Mouse (Mus musculus): ENCODE measurements at regions not wholly inside any gene's neighbourhood (a gene's known extent, or its start where the extent isn't known, plus 50 kb on each side); places are given as distances from the start of the nearest gene placed in this dataset.
A peak's percentile ranks its signal among the peaks of the same experiment; 100 is the strongest.

DNA sequence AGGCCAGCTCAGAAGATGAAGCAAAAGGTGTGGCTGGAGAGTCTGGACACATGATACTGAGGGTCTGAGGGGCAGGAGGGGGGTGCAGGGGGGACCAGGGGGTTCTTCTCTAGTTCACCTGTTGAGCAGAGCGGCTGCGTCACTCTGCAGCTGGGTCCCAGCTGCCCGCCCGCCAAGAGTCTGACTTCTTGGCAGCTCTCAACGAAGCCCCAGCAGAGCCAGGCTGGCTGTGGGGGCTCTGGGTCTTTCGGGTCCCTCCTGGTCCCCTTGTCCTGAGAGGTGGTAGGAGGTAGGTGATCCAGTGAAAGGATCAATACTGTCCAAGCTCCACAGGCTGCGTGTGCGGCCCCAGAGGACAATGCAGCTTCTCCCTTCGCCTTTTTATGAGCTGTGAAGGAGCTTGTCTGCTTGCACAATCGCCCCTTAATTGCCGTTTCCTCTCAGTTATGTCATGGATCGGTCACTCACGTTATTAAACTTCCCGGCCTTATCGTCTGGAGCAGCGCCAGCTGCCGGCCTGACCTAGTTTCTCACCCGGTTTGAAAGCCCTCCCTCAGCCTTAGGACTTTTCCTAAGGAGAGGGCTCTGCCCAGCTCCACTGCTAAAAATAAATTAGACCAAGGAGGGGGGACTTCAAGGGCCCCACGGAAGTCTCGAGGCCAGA, 98.4 kb upstream of the Ptpn1 start:
- Histone ChIP-seq H3K27me3 (ENCODE audit: control insufficient read depth, insufficient read depth, low read depth, low read length) (no peaks in the 10 kb centered on the region), H3K4me3 (ENCODE audit: low read depth, low read length) (no peak overlapping the region), H3K9me3 (replicated peaks; ENCODE audit: control insufficient read depth, low read length, poor library complexity, severe bottlenecking) (no peaks in the 10 kb centered on the region), H3K4me2 (ENCODE audit: low read length) (no peak overlapping the region), H3K27ac (ENCODE audit: low read length) (no peak overlapping the region), H3K36me3 (ENCODE audit: control insufficient read depth, insufficient read depth, low read length) (no peaks in the 10 kb centered on the region), H3K9ac (ENCODE audit: low read depth, low read length) (0 out of 2 replicates have a peak overlapping the region, but pooled peaks have one; percentile 8), H3K4me1 (ENCODE audit: control insufficient read depth, insufficient read depth, low read length) (peaks cover 6% of the 10 kb centered on the region)
- no peak for ATAC-seq
- WGBS: 33% methylated on average over 20 of the region's 20 CpGs

DNA sequence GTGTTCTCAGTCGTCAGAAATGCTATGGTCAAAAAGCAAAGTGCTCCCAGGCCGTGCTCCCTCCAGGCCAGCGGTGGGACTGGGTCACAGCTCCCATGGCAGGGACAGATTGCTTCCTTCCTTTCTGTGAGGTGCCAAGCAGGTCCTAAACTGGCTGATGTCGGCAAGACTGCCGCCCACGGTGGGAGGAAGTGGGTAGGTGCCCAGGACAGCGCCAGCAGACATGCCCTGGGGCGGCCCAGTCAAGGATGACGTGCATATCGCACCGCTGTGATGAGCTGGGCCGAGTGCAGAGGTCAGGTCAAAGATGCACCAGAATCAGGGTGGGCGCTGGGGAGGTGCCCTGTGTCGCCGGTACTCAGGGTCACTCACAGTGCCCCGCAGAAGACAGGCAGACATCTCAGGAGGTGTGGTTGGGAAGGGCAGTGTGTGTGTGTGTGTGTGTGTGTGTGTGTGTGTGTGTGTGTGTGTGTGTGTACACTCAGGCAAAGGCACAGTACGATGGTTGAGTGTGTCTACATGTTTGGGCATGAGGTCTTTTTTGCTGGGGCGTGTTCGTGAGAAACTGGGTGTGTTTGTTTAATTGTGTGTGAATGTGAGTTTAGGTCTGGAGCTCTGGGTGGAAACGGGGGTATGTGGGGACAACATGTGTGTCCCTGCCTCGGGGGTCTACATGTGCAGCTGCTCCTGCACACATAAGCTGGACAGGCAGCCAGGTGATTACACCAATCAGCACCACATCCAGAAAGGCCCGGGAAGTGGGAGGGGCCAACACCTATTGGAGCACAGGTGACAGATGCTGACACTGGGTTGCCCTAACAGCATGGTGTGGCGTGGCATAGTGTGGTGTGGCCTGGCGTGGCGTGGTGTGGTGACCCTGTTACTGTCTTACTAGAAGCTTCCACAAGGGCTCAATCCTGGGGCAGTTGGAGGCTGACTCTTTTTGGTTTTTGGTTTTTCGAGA, 100.5 kb upstream of the Ptpn1 start:
- H3K9ac ChIP-seq (ENCODE audit: low read depth, low read length): no peak overlapping the region
- H3K36me3 ChIP-seq (ENCODE audit: control insufficient read depth, insufficient read depth, low read length): no peaks in the 10 kb centered on the region
- H3K4me1 ChIP-seq (ENCODE audit: control insufficient read depth, insufficient read depth, low read length): peaks cover 6% of the 10 kb centered on the region
- no peak overlapping the region for H3K27ac ChIP-seq (ENCODE audit: low read length)
- no peak overlapping the region for H3K4me2 ChIP-seq (ENCODE audit: low read length)
- 89% methylated on average over 26 of the region's 26 CpGs for WGBS
- H3K9me3 ChIP-seq (replicated peaks; ENCODE audit: control insufficient read depth, low read length, poor library complexity, severe bottlenecking): no peaks in the 10 kb centered on the region
- no peak overlapping the region for H3K4me3 ChIP-seq (ENCODE audit: low read depth, low read length)
- no peak for ATAC-seq
- H3K27me3 ChIP-seq (ENCODE audit: control insufficient read depth, insufficient read depth, low read depth, low read length): no peaks in the 10 kb centered on the region

DNA sequence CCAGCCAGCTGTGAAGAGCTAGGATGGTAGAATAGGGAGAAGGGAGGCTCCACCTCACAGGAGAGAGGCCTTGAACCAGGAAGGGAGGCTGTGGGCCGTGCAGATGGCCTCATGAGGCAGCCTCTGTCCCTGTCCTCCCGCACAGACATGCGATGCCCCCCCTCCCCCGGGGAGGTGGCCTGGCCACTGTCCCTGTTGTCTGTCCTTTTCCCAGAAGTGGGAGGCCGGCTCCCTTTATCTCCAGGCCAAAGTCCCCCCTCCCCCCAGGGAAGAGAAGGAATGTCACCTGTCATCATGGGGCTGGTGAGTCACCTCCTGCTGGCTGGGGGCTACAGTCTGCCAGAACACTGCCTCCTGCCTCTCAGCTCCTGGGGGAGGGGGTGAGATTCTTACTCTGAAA, 103.6 kb upstream of the Ptpn1 start:
- ATAC-seq: no peak
- Histone ChIP-seq H3K9ac (ENCODE audit: low read depth, low read length) (no peak overlapping the region), H3K36me3 (ENCODE audit: control insufficient read depth, insufficient read depth, low read length) (no peaks in the 10 kb centered on the region), H3K4me2 (ENCODE audit: low read length) (no peak overlapping the region), H3K27me3 (ENCODE audit: control insufficient read depth, insufficient read depth, low read depth, low read length) (no peaks in the 10 kb centered on the region), H3K9me3 (replicated peaks; ENCODE audit: control insufficient read depth, low read length, poor library complexity, severe bottlenecking) (no peaks in the 10 kb centered on the region), H3K27ac (ENCODE audit: low read length) (no peak overlapping the region), H3K4me1 (ENCODE audit: control insufficient read depth, insufficient read depth, low read length) (peaks cover 3% of the 10 kb centered on the region; the same call in 1 of the 2 replicates), H3K4me3 (ENCODE audit: low read depth, low read length) (no peak overlapping the region)
- WGBS: 78% methylated on average over 5 of the region's 5 CpGs

DNA sequence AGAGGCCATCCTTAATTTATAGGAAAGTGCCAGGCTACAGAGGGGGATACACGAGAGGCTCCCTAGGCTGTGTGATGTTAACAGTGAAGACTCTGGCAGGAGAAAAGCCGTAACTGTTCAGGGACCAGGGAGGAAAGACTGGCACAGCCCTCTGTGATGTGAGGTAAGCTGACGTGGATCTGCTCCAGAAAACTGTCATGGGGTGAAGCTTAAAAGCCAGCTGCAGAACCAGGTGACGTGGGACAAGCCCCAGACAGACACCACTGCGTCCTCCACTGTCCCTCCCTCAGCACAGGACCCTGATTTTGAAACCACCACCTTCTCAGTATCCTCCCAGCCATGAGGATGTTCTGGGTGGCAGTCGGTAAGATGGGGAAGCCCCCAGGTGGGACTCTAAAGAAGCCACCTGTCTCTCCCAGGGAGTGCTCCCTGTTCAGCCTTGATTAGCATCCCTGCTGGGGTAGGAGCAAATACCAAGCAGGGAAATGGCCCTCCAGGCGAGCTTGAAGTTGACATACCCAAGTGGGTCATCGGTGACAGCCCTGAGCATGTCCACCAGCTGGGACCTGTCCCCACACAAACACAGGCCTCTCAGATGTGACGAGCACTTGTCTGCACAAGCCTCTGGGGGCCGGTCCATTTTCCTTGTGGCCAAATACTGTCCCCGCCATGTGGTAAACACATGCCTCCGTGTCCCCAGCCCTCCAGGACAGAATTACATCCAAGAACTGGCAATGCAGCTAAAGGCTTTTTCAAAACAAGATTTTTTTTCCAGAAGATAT, 104.7 kb upstream of the Ptpn1 start:
- H3K4me2 ChIP-seq (ENCODE audit: low read length): no peak overlapping the region
- no peak overlapping the region for H3K4me3 ChIP-seq (ENCODE audit: low read depth, low read length)
- H3K27me3 ChIP-seq (ENCODE audit: control insufficient read depth, insufficient read depth, low read depth, low read length): no peaks in the 10 kb centered on the region
- no peak for ATAC-seq
- H3K36me3 ChIP-seq (ENCODE audit: control insufficient read depth, insufficient read depth, low read length): no peaks in the 10 kb centered on the region
- H3K27ac ChIP-seq (ENCODE audit: low read length): no peak overlapping the region
- no peaks in the 10 kb centered on the region for H3K9me3 ChIP-seq (replicated peaks; ENCODE audit: control insufficient read depth, low read length, poor library complexity, severe bottlenecking)
- no peak overlapping the region for H3K9ac ChIP-seq (ENCODE audit: low read depth, low read length)
- 57% methylated on average over 12 of the region's 12 CpGs for WGBS
- peaks cover 3% of the 10 kb centered on the region; the same call in 1 of the 2 replicates for H3K4me1 ChIP-seq (ENCODE audit: control insufficient read depth, insufficient read depth, low read length)

DNA sequence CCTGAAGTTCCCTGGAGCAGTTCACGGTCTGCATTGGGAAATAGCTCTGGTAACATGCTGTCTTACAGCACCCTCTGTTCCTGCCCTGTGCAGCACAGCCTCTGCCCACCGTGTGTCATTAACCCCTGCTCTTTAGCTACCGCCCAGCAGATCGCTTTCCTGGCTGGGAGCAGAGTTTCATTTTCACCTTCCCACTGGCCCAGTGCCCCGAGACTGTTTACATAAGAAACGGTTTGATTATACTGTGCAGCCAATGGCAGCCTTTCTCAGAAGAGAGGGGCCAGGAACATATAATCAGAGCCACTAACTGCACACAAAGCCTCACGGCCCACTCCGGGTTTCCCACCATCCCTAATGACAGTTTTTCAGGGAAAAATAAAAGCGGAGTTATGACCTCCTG, 108.3 kb upstream of the Ptpn1 start:
- H3K9me3 ChIP-seq (replicated peaks; ENCODE audit: control insufficient read depth, low read length, poor library complexity, severe bottlenecking): no peaks in the 10 kb centered on the region
- H3K36me3 ChIP-seq (ENCODE audit: control insufficient read depth, insufficient read depth, low read length): no peaks in the 10 kb centered on the region
- no peak overlapping the region for H3K9ac ChIP-seq (ENCODE audit: low read depth, low read length)
- no peak overlapping the region for H3K4me2 ChIP-seq (ENCODE audit: low read length)
- no peak overlapping the region for H3K4me3 ChIP-seq (ENCODE audit: low read depth, low read length)
- H3K27ac ChIP-seq (ENCODE audit: low read length): no peak overlapping the region
- H3K4me1 ChIP-seq (ENCODE audit: control insufficient read depth, insufficient read depth, low read length): peaks cover 3% of the 10 kb centered on the region; the same call in 1 of the 2 replicates
- H3K27me3 ChIP-seq (ENCODE audit: control insufficient read depth, insufficient read depth, low read depth, low read length): no peaks in the 10 kb centered on the region
- 41% methylated on average over 9 of the region's 9 CpGs for WGBS
- no peak for ATAC-seq

DNA sequence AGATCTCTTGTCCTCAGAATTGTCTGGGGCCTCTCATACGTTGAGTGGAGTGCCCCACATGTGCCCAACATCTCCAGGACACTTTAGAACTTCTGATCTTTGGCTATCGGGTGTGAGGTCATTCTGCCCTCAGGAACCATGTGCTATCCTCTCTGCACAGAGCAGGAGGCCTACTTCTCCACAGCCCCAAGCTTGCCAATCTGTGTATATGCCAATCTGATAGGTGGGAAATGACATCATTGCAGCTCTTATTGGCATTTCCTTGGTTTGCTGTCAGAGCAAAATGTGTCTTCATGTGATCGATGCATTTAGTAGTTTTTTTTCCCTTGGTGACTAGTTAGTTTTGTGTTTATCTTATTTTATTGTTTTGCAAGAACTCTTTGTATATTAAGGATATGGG, 108.8 kb upstream of the Ptpn1 start:
- Histone ChIP-seq H3K4me1 (ENCODE audit: control insufficient read depth, insufficient read depth, low read length) (peaks cover 3% of the 10 kb centered on the region; the same call in 1 of the 2 replicates), H3K9ac (ENCODE audit: low read depth, low read length) (no peak overlapping the region), H3K36me3 (ENCODE audit: control insufficient read depth, insufficient read depth, low read length) (no peaks in the 10 kb centered on the region), H3K4me3 (ENCODE audit: low read depth, low read length) (no peak overlapping the region), H3K27me3 (ENCODE audit: control insufficient read depth, insufficient read depth, low read depth, low read length) (no peaks in the 10 kb centered on the region), H3K9me3 (replicated peaks; ENCODE audit: control insufficient read depth, low read length, poor library complexity, severe bottlenecking) (no peaks in the 10 kb centered on the region), H3K4me2 (ENCODE audit: low read length) (no peak overlapping the region), H3K27ac (ENCODE audit: low read length) (no peak overlapping the region)
- 91% methylated on average over 3 of the region's 3 CpGs for WGBS
- no peak for ATAC-seq

DNA sequence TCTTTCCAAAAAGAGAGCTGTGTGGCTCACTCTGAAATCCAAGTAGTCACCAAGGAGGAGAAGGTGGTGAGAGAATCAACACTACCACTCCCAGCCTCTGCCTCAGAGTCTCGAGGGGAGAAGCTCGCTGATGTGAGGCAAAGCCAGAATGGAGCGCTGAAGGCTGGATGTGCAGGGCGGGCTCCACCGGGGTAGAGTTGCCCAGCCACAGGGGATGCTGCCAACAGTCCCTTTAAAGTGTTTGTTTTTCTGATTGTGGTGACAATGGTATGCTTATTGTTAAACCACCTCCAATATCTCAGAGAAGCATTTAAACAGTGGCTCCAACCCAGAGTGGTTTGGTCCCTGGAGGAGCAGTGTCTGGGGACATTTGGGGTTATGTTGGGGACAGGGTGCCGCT, 110.7 kb upstream of the Ptpn1 start:
- Histone ChIP-seq H3K27ac (ENCODE audit: low read length) (no peak overlapping the region), H3K4me1 (ENCODE audit: control insufficient read depth, insufficient read depth, low read length) (peaks cover 3% of the 10 kb centered on the region; the same call in 1 of the 2 replicates), H3K4me2 (ENCODE audit: low read length) (no peak overlapping the region), H3K27me3 (ENCODE audit: control insufficient read depth, insufficient read depth, low read depth, low read length) (no peaks in the 10 kb centered on the region), H3K36me3 (ENCODE audit: control insufficient read depth, insufficient read depth, low read length) (no peaks in the 10 kb centered on the region), H3K4me3 (ENCODE audit: low read depth, low read length) (no peak overlapping the region), H3K9me3 (replicated peaks; ENCODE audit: control insufficient read depth, low read length, poor library complexity, severe bottlenecking) (no peaks in the 10 kb centered on the region), H3K9ac (ENCODE audit: low read depth, low read length) (no peak overlapping the region)
- 83% methylated on average over 6 of the region's 6 CpGs for WGBS
- ATAC-seq: no peak

DNA sequence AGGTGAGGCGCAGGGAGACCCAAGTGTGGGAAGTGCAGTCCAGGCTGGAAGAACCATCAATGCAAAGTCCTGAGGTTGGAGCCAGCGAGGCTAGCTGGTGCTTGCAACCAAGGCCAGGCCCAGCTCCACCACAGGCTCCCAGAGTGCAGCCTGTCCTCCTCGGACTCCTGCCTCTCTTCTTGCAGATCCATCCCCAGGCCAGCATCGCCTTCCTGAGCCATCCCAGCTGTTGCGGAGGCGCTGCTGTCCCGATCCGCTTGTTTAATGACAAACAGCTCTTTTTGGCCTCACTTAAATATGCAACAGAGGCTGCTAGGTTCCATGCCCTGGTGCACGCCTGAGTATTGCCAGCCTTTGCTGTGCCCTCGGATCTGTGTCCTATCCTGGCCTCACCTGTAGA, 113.1 kb upstream of the Ptpn1 start:
- ATAC-seq: no peak
- WGBS: 79% methylated on average over 10 of the region's 10 CpGs
- Histone ChIP-seq H3K27me3 (ENCODE audit: control insufficient read depth, insufficient read depth, low read depth, low read length) (no peaks in the 10 kb centered on the region), H3K36me3 (ENCODE audit: control insufficient read depth, insufficient read depth, low read length) (no peaks in the 10 kb centered on the region), H3K9me3 (replicated peaks; ENCODE audit: control insufficient read depth, low read length, poor library complexity, severe bottlenecking) (no peaks in the 10 kb centered on the region), H3K4me2 (ENCODE audit: low read length) (no peak overlapping the region), H3K4me3 (ENCODE audit: low read depth, low read length) (no peak overlapping the region), H3K4me1 (ENCODE audit: control insufficient read depth, insufficient read depth, low read length) (peaks cover 3% of the 10 kb centered on the region; the same call in 1 of the 2 replicates), H3K9ac (ENCODE audit: low read depth, low read length) (no peak overlapping the region), H3K27ac (ENCODE audit: low read length) (no peak overlapping the region)

Data from midbrain, embryonic 16.5 days (tissue).